Mouse (Mus musculus): ENCODE measurements around the gene Xbp1. TPM values are rescaled to one million over a fixed set of nuclear protein-coding genes. Genes with fewer than 3 reads are reported as not detected.

Xbp1 gene
- polyA plus RNA-seq, 1 experiment = 121 TPM

GRCm38 (mm10) chr11:5490989-5491656 lies 29.3 kb upstream of the Xbp1 start:
- Histone ChIP-seq H3K27ac (ENCODE audit: insufficient read depth, low read length) (no peak overlapping the region), H3K4me3 (ENCODE audit: insufficient read depth, low read length) (no peak overlapping the region), H3K4me1 (ENCODE audit: control insufficient read depth, insufficient read depth, low read length) (no peaks in the 10 kb centered on the region)
- no peak for TF ChIP-seq POLR2A (IDR thresholded peaks at IDR 0.05; ENCODE audit: low read depth, low read length)
- TF ChIP-seq CTCF (IDR thresholded peaks at IDR 0.05; ENCODE audit: borderline replicate concordance, insufficient read depth, low read length) = no peak

DNA sequence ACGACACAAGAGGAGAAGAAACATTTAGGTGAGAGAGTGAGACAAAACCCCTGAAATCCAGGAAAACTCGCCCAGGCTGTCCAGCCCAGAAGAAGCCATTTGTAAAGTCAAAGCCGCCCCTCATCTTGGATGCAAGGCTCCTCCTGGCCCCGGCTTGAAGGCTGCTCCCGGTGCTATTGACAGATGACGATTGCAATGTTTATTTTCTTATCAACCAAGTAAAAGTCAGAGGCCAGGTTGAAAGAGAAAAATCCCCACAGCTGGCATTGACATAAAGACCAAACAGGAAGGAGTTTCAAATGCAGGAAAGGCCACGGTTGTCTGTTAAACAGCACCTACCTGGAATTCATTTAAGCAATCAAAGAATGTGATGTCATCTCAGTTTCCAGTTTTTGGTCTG lies 28.5 kb upstream of the Xbp1 start:
- Histone ChIP-seq H3K27ac (ENCODE audit: insufficient read depth, low read length) (no peak overlapping the region), H3K4me3 (ENCODE audit: insufficient read depth, low read length) (no peak overlapping the region)
- no peak for TF ChIP-seq CTCF (IDR thresholded peaks at IDR 0.05; ENCODE audit: borderline replicate concordance, insufficient read depth, low read length)
- no peak for TF ChIP-seq POLR2A (IDR thresholded peaks at IDR 0.05; ENCODE audit: low read depth, low read length)

GRCm38 (mm10) chr11:5493869-5494268 lies 26.6 kb upstream of the Xbp1 start:
- no peak overlapping the region for H3K4me3 ChIP-seq (ENCODE audit: insufficient read depth, low read length)
- no peaks in the 10 kb centered on the region for H3K4me1 ChIP-seq (ENCODE audit: control insufficient read depth, insufficient read depth, low read length)
- TF ChIP-seq POLR2A (IDR thresholded peaks at IDR 0.05; ENCODE audit: low read depth, low read length) = no peak
- no peak for TF ChIP-seq CTCF (IDR thresholded peaks at IDR 0.05; ENCODE audit: borderline replicate concordance, insufficient read depth, low read length)
- no peak overlapping the region for H3K27ac ChIP-seq (ENCODE audit: insufficient read depth, low read length)

More for the DNA sequence above, 28.5 kb upstream of the Xbp1 start:
- H3K4me1 ChIP-seq (ENCODE audit: control insufficient read depth, insufficient read depth, low read length) = no peaks in the 10 kb centered on the region

- Histone ChIP-seq H3K4me3 (ENCODE audit: insufficient read depth, low read length) (no peak overlapping the region), H3K4me1 (ENCODE audit: control insufficient read depth, insufficient read depth, low read length) (no peaks in the 10 kb centered on the region), H3K27ac (ENCODE audit: insufficient read depth, low read length) (no peak overlapping the region)
- TF ChIP-seq CTCF (IDR thresholded peaks at IDR 0.05; ENCODE audit: borderline replicate concordance, insufficient read depth, low read length) = no peak
- no peak for TF ChIP-seq POLR2A (IDR thresholded peaks at IDR 0.05; ENCODE audit: low read depth, low read length)
Observed at GRCm38 (mm10) chr11:5495286-5495832, 25.1 kb upstream of the Xbp1 start.

- no peak overlapping the region for H3K4me3 ChIP-seq (ENCODE audit: insufficient read depth, low read length)
- H3K27ac ChIP-seq (ENCODE audit: insufficient read depth, low read length) = no peak overlapping the region
- no peaks in the 10 kb centered on the region for H3K4me1 ChIP-seq (ENCODE audit: control insufficient read depth, insufficient read depth, low read length)
- TF ChIP-seq CTCF (IDR thresholded peaks at IDR 0.05; ENCODE audit: borderline replicate concordance, insufficient read depth, low read length) = no peak
- no peak for TF ChIP-seq POLR2A (IDR thresholded peaks at IDR 0.05; ENCODE audit: low read depth, low read length)
Observed at GRCm38 (mm10) chr11:5495906-5496305, 24.6 kb upstream of the Xbp1 start.

DNA sequence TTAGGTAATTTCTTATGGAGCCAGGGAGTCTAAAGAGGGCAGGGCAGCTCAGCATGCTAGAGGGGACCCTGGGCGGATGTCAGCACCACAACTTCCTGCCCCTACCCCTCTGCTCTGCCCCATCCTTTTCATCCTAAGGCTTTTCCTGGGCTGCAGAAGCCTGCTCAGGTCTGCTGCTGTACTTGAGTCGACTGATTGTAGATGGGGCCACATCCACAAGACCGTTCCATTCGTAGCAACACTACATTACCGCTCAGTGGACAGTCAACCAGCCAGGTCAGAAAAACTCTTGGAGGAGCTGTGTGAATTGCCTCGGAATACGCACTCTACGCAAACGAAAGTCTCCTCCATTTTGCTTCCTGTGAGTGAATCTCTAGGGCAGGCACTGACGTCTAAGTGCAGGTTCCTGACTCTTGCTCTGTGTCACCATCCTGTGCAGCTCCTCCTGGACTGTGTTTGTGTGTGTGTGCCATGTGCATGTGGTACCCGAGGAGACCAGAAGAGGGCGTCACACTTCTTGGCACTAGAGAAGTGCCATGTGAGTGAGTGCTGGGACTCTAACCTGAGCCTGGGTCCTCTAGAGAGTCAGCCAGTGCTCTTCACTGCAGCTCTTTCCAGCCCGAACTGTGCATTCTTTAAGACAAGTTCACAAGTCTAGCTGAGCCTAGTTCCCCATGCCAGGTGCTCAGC lies 23.8 kb upstream of the Xbp1 start:
- no peaks in the 10 kb centered on the region for H3K4me1 ChIP-seq (ENCODE audit: control insufficient read depth, insufficient read depth, low read length)
- H3K4me3 ChIP-seq (ENCODE audit: insufficient read depth, low read length) = no peak overlapping the region
- no peak overlapping the region for H3K27ac ChIP-seq (ENCODE audit: insufficient read depth, low read length)
- TF ChIP-seq CTCF (IDR thresholded peaks at IDR 0.05; ENCODE audit: borderline replicate concordance, insufficient read depth, low read length) = no peak
- no peak for TF ChIP-seq POLR2A (IDR thresholded peaks at IDR 0.05; ENCODE audit: low read depth, low read length)

GRCm38 (mm10) chr11:5498422-5498821 lies 22.0 kb upstream of the Xbp1 start:
- Histone ChIP-seq H3K4me3 (ENCODE audit: insufficient read depth, low read length) (no peak overlapping the region), H3K27ac (ENCODE audit: insufficient read depth, low read length) (no peak overlapping the region), H3K4me1 (ENCODE audit: control insufficient read depth, insufficient read depth, low read length) (no peaks in the 10 kb centered on the region)
- no peak for TF ChIP-seq CTCF (IDR thresholded peaks at IDR 0.05; ENCODE audit: borderline replicate concordance, insufficient read depth, low read length)
- no peak for TF ChIP-seq POLR2A (IDR thresholded peaks at IDR 0.05; ENCODE audit: low read depth, low read length)

DNA sequence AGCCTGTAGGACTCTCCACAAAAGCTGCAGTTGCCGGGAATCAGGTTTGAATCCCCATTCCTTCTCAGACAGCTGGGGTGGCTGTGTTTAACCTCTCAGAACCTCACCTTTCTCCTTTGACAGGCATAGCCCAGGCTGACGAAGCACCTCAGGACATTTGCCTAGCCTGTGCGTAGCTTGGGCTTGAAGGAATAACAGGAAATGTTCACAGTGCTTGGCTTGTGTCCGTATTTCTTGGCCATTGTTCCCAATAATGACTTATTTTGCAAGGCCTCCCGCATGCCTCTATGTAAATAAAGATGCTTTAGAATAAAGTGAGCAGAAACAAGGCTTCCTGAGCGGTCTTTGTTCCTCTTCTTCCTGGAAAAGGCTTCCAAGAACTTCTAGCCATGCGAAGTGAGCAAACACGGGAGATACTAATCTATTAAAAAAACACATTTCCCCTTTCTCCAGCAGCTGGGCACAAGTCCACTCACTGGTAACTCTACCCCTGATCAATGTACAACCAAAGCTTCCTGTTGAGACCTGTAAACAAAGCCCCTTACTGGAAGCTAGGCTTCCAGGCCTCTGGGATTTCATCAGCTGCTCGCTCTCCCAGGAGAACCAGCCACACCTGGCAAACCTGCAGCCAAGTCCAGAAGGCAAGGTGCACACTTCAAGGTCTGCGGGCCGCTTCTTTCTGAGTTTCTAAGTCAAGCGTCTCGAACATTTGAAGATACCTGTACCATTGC lies 21.4 kb upstream of the Xbp1 start:
- Histone ChIP-seq H3K4me3 (ENCODE audit: insufficient read depth, low read length) (no peak overlapping the region), H3K4me1 (ENCODE audit: control insufficient read depth, insufficient read depth, low read length) (no peaks in the 10 kb centered on the region), H3K27ac (ENCODE audit: insufficient read depth, low read length) (no peak overlapping the region)
- no peak for TF ChIP-seq POLR2A (IDR thresholded peaks at IDR 0.05; ENCODE audit: low read depth, low read length)
- no peak for TF ChIP-seq CTCF (IDR thresholded peaks at IDR 0.05; ENCODE audit: borderline replicate concordance, insufficient read depth, low read length)

DNA sequence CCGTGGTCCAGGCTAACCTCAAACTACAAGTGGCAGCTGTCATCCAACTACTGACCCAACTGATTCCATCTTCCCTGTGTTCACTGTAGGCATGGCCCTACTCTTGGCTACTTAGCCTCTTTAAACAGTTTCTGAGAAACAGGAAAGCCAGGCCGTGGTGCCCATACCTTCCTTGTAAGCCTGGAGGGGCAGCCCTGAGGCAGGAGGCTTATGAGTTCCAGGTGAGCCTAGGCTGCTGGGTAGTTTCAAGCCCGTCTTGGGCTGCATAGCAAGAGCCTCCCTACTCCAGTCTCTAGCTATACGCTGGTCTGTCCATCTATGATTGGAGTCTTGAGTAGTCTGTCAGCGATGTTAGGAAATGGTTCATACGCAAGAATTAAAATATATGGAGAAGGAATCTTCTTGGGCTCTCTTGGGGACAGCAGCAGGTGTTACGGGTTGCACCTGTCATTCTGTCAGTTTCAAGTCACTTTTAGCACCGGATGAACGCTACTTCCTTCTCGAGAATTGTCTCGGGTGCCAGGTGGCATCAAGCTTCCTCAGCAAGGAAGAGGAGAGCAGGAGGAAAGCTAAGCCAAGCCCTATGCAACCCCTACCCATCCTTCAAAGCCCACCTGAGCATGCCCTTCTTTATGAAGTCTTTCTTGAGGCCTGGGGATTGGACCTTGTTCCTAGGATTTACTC lies 20.4 kb upstream of the Xbp1 start:
- TF ChIP-seq CTCF (IDR thresholded peaks at IDR 0.05; ENCODE audit: borderline replicate concordance, insufficient read depth, low read length) = no peak
- TF ChIP-seq POLR2A (IDR thresholded peaks at IDR 0.05; ENCODE audit: low read depth, low read length) = no peak
- no peak overlapping the region for H3K4me3 ChIP-seq (ENCODE audit: insufficient read depth, low read length)
- H3K27ac ChIP-seq (ENCODE audit: insufficient read depth, low read length) = no peak overlapping the region

More for the DNA sequence above, 20.4 kb upstream of the Xbp1 start:
- H3K4me1 ChIP-seq (ENCODE audit: control insufficient read depth, insufficient read depth, low read length) = no peaks in the 10 kb centered on the region
